Mouse (Mus musculus) heart, postnatal 10 days (tissue): ENCODE measurements around the gene Ly6g6c. TPM values are rescaled to one million over a fixed set of nuclear protein-coding genes. Genes with fewer than 3 reads are reported as not detected.

Experiments
- DNase-seq, 2 experiments: peaks; one replicate each; pipeline ENCODE4 v3.0.0; 2021
- intact Hi-C: fragments of 180-260 bp; cut with DNase I; formaldehyde crosslinking; loops from one replicate; pipeline ENCODE4 v1.15.1; 2025
- total RNA-seq, 2 experiments: library from RNA; stranded (reverse); gene quantifications; 2 replicates each; pipeline ENCODE4 v1.2.3; 2021

Gene Ly6g6c
- total RNA-seq, 2 experiments from 2014 or later: not detected

- intact Hi-C loops: no loop called here
- peak; percentile 90 to 91 for DNase-seq
These were observed 13.8 kb upstream of the Ly6g6c start for GRCm38 (mm10) chr17:35051156-35052086.

- intact Hi-C loops: no loop called here
- no peak for DNase-seq
These were observed 12.9 kb upstream of the Ly6g6c start for GRCm38 (mm10) chr17:35052271-35052798.

DNA sequence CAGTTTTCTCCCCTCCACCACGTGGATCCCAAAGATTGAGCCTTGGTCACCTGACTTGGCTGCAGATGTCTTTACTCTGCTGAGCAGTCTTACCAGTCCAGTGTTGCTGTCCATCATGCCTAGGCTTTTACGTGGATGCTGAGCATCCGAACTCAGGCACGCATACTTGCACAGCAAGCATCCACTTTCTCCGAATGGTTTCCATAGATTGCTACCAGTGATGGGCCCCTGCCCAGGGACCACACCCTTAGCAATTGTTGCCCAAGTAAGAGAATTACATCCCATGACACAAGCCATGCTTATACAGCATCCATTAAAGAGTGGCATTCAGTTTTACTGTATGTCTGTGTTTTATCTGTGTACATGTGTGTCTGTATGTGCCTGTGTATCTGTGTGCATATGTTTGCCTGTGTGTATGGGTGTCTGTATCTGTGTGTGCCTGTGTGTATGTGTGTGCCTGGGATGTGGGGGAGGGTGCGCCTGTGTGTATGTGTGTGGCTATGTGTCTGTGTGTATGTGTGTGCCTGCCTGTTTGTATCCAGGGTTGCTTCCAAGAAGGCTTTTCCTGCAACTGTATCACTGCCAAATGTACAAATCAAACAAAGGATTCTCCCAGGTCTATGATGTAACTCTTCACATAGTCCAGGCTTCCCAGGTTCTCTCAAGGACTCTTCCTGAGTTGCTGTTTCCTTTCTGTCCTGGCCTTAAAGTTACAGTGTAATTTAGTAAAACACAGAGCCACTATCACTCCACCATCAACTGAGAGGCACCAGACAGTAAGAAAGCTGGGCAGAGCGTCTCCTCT, 9.3 kb upstream of the Ly6g6c start:
- intact Hi-C loops: no loop called here
- DNase-seq: no peak

DNA sequence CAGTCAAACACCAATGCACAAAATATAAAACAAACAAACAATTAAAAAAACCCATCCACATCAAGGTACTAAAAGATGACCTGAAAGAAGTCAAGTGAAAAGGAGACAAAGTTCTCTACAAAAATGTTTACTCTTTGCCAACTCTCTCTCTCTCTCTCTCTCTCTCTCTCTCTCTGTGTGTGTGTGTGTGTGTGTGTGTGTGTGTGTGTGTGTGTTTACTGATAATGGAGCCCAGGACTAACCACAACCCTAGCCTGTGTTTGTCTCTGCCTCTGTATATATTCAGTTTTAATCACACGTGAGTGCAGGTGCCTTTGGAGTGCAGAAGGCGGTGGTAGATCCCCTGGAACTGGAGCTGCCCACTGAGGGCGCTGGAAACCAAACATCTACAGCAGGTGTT, 8.1 kb upstream of the Ly6g6c start:
- DNase-seq: no peak
- intact Hi-C loops: no loop called here

DNA sequence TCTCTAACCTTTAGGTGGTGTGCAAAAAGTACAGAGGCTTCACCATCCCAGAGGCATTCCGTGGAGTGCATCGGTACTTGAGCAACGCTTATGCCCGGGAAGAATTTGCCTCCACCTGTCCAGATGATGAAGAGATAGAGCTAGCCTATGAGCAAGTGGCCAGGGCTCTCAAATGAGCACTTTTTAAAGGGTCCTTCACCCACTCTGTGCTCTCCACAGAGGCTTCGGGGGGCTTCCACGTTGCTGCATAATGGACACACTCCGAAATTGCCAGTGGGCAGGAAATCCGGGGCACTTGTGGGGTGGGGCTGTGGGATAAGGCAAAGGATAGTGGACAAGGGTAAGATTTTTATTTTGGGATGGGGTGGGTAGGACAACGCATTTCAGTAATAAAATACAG, 6.9 kb upstream of the Ly6g6c start:
- DNase-seq: no peak
- intact Hi-C loops: loop anchor here (2.0 kb wide), 1 partner anchor 30 kb away; the partner anchor contains the start of gene Abhd16a

GRCm38 (mm10) chr17:35058911-35059892, 6.0 kb upstream of the Ly6g6c start, which contains the start of gene Ddah2:
Gene Ddah2, plus strand, starts transcription at chr17:35059035.
- DNase-seq: peak; percentile 95
- intact Hi-C loops: loop anchor here (1.0 to 2.0 kb wide), 2 partner anchors 30 to 38 kb away; partner anchors contain the start of gene Abhd16a

GRCm38 (mm10) chr17:35060071-35060470, 5.1 kb upstream of the Ly6g6c start:
- no peak for DNase-seq
- intact Hi-C loops: loop anchor here (5.0 kb wide), 1 partner anchor 47 kb away; the partner anchor contains the start of gene Ly6g5c

DNA sequence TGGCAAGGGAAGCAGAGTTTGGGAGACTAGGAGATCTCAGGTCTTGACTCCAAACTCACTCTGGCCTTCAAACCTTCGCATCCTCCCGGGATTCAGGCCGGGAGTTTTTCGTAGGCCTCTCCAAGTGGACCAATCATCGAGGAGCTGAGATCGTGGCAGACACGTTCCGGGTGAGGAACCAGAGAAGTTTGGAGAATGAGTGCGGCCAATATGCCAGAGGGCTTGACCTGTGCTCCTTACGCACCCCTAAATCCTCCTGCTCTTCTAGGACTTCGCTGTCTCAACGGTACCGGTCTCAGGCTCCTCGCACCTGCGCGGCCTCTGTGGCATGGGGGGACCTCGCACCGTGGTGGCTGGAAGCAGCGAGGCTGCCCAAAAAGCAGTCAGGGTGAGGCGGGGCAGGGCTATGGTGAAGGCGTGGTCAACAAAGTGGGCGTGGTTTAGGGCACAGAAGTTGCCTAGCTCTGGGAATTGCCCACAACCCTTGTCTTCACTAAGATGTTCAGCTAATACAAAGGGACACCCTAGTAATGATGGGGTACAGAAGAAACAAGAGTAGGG, 4.4 kb upstream of the Ly6g6c start:
- DNase-seq: no peak
- intact Hi-C loops: loop anchor here (5.0 kb wide), 1 partner anchor 46 kb away; the partner anchor contains the start of gene Ly6g5c

GRCm38 (mm10) chr17:35061299-35061698, 3.9 kb upstream of the Ly6g6c start:
- intact Hi-C loops: loop anchor here (5.0 kb wide), 1 partner anchor 46 kb away; the partner anchor contains the start of gene Ly6g5c
- no peak for DNase-seq

DNA sequence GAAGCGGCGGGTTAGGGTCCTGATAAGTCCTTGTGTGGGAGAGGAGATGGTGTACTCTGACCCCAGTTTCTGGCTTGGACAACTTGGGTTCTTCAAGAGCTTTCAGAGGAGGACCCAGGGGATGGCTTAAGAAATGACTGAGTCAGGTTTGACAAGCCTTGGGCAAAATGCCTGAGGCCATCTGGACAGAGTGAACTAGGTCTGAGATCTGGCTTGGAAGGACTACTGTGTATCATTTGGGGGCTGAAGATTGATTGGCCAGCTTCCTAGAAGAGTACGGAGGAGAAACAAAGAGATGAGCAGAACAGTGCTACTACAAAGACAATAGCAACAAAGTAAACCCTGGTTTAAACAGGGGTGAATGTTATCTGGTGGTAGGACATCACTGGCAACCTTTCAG, 1.7 kb upstream of the Ly6g6c start:
- DNase-seq: peak in 1 of 2 experiments; percentile 59
- intact Hi-C loops: loop anchor here (5.0 kb wide), 1 partner anchor 44 kb away; the partner anchor contains the start of gene Ly6g5c

GRCm38 (mm10) chr17:35064378-35064877, 760 bp upstream of the Ly6g6c start:
- no peak for DNase-seq
- intact Hi-C loops: loop anchor here (5.0 kb wide), 1 partner anchor 43 kb away; the partner anchor contains the start of gene Ly6g5c

DNA sequence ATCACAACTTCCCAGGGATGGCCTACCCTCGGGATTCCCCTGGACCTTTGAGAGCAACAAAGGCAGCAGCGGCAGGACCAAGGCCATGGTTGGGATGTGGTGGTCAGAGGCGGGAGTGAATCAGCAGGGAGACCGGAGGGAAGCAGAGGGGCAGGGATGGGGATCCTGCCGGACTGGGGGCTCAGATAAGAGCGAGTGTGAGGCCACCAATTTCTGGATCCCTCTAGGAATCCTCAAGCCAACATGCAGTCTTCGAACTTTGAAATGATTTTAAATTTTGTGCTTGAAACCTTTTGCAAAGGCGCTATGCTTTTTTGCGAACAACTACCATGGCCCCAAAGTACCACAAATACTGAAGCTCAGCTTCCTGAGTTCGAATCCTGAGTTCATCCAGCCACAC, 896 bp downstream of the Ly6g6c start, which contains the start of gene Mpig6b:
Mpig6b (minus strand) TSS at position 101 of the 400 bp plus-strand sequence.
- intact Hi-C loops: no loop called here
- DNase-seq: no peak

DNA sequence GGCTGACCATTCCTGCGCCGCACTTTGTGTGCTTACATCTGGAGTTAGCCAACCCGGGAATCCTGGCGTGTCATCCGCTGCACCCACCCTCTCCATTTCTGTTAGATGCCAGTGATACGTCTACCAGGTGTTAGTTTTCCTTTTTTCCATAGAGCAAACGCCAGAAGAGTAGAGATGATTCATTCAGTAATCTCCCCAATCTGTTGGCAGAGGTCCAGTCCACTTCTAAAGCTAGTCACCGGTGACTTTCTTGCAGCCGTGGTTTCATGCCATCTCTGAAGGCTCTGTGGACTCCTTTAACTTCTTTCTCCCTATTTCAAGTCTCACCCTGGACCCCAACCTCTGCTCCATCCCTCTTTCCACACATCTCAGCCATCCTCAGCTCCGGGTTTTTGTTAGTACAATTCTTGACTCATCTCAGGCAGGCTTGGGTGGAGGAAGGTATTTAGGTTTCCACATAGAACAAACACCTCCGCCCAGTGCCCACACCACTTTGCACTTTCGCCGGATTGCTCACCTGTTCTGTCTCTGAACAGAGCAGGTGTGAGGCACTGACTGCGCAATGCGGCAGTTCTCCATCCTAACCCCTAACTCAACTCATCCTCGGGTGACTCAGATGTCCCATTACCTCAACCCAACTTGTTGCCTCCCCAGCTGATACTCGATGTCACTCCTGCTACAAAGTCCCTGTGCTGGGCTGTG, 3.2 kb downstream of the Ly6g6c start:
- intact Hi-C loops: no loop called here
- no peak for DNase-seq

- intact Hi-C loops: no loop called here
- peak in 1 of 2 experiments; percentile 37 for DNase-seq
These were observed 5.5 kb downstream of the Ly6g6c start for GRCm38 (mm10) chr17:35070556-35071229.

DNA sequence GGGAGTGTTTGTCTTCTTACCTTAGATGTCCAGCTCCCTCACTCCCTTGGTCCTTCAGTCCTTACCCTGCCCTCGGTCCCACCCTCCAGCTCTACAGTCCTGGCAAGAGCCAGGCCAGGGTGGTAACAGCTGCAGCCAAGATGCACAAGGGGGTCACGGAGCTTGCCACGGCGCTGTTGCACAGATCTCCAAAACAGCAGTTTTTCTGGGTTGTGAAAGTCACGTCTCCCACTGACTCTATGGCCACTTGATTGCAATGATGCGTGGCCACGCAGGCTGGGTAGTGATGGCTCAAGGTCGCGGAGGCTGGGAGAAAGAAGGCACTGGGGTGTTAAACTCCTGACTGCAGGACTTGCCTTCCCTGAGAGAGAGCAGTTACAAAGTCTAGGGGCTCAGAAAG, 6.3 kb downstream of the Ly6g6c start:
- no peak for DNase-seq
- intact Hi-C loops: no loop called here

GRCm38 (mm10) chr17:35074097-35074496, 8.9 kb downstream of the Ly6g6c start:
- intact Hi-C loops: no loop called here
- no peak for DNase-seq

DNA sequence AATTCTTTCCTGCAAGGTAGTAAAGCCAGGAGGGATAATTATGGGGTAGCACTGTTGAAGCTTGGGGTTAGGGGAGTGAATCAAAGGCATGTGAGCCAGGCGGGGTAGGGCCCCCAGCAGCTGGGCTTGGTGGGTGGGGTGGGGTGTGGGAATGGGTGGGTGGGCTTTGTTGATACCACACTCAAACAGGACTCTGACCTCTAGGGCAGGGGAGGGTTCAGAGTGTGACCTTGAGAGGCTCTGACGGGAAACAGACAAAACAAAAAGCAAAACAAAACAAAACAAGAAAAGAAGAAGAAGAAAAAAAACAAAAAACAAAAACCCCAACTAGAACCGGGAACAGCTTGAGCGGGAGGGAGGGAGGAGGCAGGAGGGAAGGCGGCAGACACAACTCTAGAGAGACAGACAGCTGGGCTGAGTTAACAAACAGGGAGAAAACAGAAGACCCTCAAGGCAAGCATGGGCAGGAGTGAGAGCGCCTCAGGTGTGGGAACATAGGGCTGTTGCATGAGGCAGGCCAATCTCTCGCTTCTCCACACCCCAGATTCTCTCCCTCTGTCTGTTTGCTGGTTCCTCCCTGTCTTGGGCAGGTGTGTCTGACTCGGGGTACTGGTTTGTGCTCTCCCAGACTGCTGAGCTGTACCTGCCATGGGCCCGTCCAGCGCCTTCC, 11.5 kb downstream of the Ly6g6c start, which contains the start of gene Ly6g6e:
Ly6g6e (plus strand) TSS at position 396 of the 670 bp plus-strand sequence.
- intact Hi-C loops: no loop called here
- no peak for DNase-seq
